Mouse (Mus musculus): ENCODE measurements around the gene Plcd1.

Plcd1 gene

GRCm38 (mm10) chr9:119025263-119025662 is 68.0 kb downstream of the Plcd1 start:
- no peak for DNase-seq (ENCODE audit: low spot score)

GRCm38 (mm10) chr9:119021731-119022130 is 71.6 kb downstream of the Plcd1 start:
- DNase-seq (ENCODE audit: low spot score), result no peak

Data from urinary bladder, postnatal 14 days (tissue).